Mouse (Mus musculus) hindbrain, postnatal 0 days (tissue): ENCODE data around the gene Actr5. TPM values are rescaled to one million over a fixed set of nuclear protein-coding genes. Genes with fewer than 3 reads are reported as not detected.

Source experiments
- ATAC-seq: fragments of 200-750 bp; cut with Nextera tagmentation; 2 replicates; pipeline ENCODE4 v1.8.0; 2017; ENCODE audit warnings: mild to moderate bottlenecking, moderate TSS enrichment, moderate library complexity
- DNase-seq: peaks from one replicate; pipeline ENCODE4 v3.0.0-alpha.2; 2015; ENCODE audit warnings: low spot score
- H3K27ac ChIP-seq: fragments of 300-500 bp; sonication (generic); 2 replicates; pipeline ENCODE4 v1.5.1; 2014; ENCODE audit warnings: mild to moderate bottlenecking
- H3K27me3 ChIP-seq: fragments of 300-500 bp; sonication (generic); 2 replicates; pipeline ENCODE4 v1.6.1; 2014; ENCODE audit warnings: low read length, mixed read lengths; ENCODE audit not compliant: insufficient read depth
- H3K36me3 ChIP-seq: fragments of 300-500 bp; sonication (generic); 2 replicates; pipeline ENCODE4 v1.6.1; 2014; ENCODE audit warnings: low read length, mixed read lengths; ENCODE audit not compliant: insufficient read depth
- H3K4me1 ChIP-seq: fragments of 300-500 bp; sonication (generic); 2 replicates; pipeline ENCODE4 v1.6.1; 2014; ENCODE audit warnings: antibody characterized with exemption, low read length, mixed read lengths; ENCODE audit not compliant: insufficient read depth
- H3K4me2 ChIP-seq: fragments of 300-500 bp; sonication (generic); 2 replicates; pipeline ENCODE4 v1.6.1; 2014; ENCODE audit warnings: low read depth, mild to moderate bottlenecking, low read length, moderate library complexity, mixed read lengths
- H3K4me3 ChIP-seq: fragments of 300-500 bp; sonication (generic); 2 replicates; pipeline ENCODE4 v1.5.1; 2014; ENCODE audit warnings: low read length
- H3K9ac ChIP-seq: fragments of 300-500 bp; sonication (generic); replicated peaks from 2 replicates; pipeline ENCODE4 v1.6.1; 2014; ENCODE audit warnings: mild to moderate bottlenecking, low read length, moderate library complexity, mixed read lengths
- H3K9me3 ChIP-seq: fragments of 300-500 bp; sonication (generic); 2 replicates; pipeline ENCODE4 v1.6.1; 2016; ENCODE audit warnings: low read length, mixed read lengths
- CTCF ChIP-seq: IDR thresholded peaks from 2 replicates; pipeline ENCODE4 v1.5.1; 2016; ENCODE audit warnings: antibody characterized with exemption, control low read depth, low read depth
- WGBS: fragments of 180-500 bp; shearing (Covaris S2); extraction: QIAGEN DNeasy Blood & Tissue Kit; methylation state at CpG from one replicate; pipeline ENCODE4 v1.1.7; 2014; 5-methylcytosine and 5-hydroxymethylcytosine counted together
- polyA plus RNA-seq: library from polyadenylated mRNA; unstranded; fragments of >200 nt; fragmentation: Nextera tagmentation; extraction: Ambion mirVana; gene quantifications from 2 replicates; pipeline ENCODE4 v1.2.1, GENCODE M21; 2015
- total RNA-seq: library from RNA; depleted of rRNA; stranded (reverse); fragments of >200 nt; gene quantifications from 2 replicates; pipeline ENCODE4 v1.2.3, GENCODE M21; 2014

Actr5 gene
- total and polyA plus RNA-seq, 2 experiments from 2014 or later: 8.0 to 25.4 TPM

DNA sequence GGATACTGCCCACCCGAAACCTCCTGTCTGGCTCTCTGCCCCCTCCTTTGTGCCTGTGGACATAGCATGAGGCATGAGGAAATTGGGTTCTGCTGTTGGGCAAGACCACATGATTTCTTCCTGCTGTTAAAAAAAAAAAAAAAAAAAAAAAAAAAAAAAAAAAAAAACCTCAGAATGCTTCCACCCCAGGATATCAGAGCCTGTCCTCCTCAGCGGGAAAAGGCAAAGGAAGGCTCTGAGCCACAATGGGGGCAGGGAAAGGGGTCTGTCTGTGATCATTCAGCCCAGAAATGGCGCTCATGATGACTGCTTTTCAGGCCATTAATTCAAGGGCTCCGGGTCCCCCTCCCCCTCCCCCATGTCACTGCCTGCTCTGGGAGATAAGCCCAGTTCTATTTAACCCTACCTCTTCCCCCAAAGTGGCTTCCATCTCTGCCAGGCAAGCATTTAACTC lies 18.1 kb upstream of the Actr5 start:
- Histone ChIP-seq H3K27me3 (peaks cover 38% of the 10 kb centered on the region), H3K4me3 (peak overlapping the region; percentile 22), H3K4me1 (no peaks in the 10 kb centered on the region; the same call in 1 of the 2 replicates), H3K9ac (peak overlapping the region; percentile 39; the same call in 1 of the 2 replicates), H3K27ac (peak overlapping the region; percentile 75), H3K36me3 (no peaks in the 10 kb centered on the region), H3K9me3 (no peaks in the 10 kb centered on the region), H3K4me2 (peak overlapping the region; percentile 50)
- ATAC-seq (no peak), DNase-seq (peak; percentile 63)
- TF ChIP-seq CTCF: no peak
- WGBS: 7% methylated on average over 4 of the region's 4 CpGs

DNA sequence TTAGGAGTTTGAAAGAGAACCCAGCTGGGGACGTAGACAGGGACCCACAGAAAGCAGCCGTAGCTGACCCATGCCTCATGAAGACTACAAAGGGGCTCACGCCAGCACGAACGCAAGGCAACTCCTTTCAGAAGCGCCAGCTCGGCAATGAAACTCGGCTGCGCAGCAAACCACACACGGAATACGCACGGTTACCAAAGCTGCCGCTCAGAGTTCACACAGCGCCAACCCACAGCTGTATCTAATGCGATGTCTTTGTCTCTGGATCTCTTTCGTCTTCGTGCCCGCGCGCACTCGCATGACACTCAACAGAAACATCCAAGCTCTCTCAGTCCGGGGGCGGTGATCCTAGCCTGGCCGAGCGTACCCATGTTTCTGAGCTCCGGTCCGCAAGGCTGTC lies 15.0 kb upstream of the Actr5 start:
- H3K27me3 ChIP-seq: peaks cover 54% of the 10 kb centered on the region
- H3K36me3 ChIP-seq: no peaks in the 10 kb centered on the region
- no peaks in the 10 kb centered on the region for H3K9me3 ChIP-seq
- no peaks in the 10 kb centered on the region for H3K4me1 ChIP-seq
- WGBS: under 1% methylated on average over 27 of the region's 27 CpGs
- peak overlapping the region; percentile 40 for H3K4me3 ChIP-seq
- no peak for TF ChIP-seq CTCF
- ATAC-seq (no peak), DNase-seq (peak; percentile 48)
- H3K27ac ChIP-seq: peak overlapping the region; percentile 77
- H3K9ac ChIP-seq: peak overlapping the region; percentile 57
- peak overlapping the region; percentile 50 for H3K4me2 ChIP-seq

DNA sequence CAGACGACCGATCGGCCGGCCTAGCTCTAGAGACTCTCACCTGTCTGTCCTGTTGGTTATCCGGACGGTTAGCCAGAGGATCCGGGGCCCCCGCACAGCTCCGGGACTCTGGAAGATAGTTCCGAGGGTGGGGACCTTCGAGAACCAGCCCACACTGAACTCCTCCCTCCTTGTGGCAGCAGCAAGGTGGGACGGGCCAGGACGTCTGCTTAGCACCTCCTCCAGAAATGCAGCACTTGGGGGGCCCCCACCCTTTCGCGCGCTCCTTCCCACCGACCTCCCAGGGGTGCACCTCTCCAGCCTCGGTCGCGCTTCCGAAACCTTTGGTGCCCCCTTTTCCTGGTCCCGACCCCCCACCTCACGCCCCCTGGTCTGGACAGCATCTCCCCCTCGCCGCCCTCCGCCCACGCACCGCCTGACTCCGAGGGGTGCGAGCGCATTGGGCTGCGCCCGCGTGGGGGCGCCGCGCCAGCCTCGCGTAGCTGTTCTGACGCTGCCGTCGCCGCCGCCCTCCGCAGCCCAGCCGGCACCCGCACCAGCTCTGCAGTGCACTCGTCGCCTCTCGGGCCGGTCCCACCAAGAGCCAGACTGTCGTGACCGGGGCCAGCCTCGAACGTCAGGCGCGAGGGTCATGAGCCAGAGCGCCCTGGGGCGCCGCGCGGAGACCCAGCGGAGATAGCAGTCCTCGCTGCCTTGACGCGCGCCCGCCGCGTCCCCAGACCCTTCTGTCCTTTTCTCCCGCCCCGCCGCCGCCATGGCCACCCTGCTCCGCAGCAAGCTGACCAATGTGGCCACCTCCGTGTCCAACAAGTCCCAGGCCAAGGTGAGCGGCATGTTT lies 14.0 kb upstream of the Actr5 start, which contains the start of gene Slc32a1:
Gene Slc32a1, plus strand, starts transcription at position 280 of the 838 bp plus-strand sequence.
- WGBS: under 1% methylated on average over 69 of the region's 77 CpGs
- Histone ChIP-seq H3K36me3 (no peaks in the 10 kb centered on the region), H3K9ac (peak within 1 kb of the TSS; percentile 57), H3K27ac (peak within 1 kb of the TSS; percentile 77), H3K27me3 (peaks cover 61% of the 10 kb centered on the region), H3K4me3 (peak within 1 kb of the TSS; percentile 40), H3K4me2 (peak within 1 kb of the TSS; percentile 51), H3K9me3 (no peaks in the 10 kb centered on the region), H3K4me1 (no peaks in the 10 kb centered on the region)
- DNase-seq (peak; percentile 71), ATAC-seq (peak; percentile 33; the same call in 1 of the 2 replicates)
- no peak; the same call in 1 of the 2 replicates for TF ChIP-seq CTCF

DNA sequence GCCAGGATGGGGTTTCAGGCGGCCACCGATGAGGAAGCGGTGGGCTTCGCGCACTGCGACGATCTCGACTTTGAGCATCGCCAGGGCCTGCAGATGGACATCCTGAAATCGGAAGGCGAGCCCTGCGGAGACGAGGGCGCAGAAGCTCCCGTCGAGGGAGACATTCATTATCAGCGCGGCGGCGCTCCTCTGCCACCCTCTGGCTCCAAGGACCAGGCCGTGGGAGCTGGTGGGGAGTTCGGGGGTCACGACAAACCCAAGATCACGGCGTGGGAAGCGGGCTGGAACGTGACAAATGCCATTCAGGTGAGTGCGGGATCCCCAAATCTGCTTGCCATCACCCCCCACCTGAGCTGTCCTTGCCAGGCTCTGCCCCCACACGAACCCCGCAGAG lies 13.4 kb upstream of the Actr5 start:
- TF ChIP-seq CTCF: no peak
- DNase-seq: no peak
- peak overlapping the region; percentile 57 for H3K9ac ChIP-seq
- H3K36me3 ChIP-seq: no peaks in the 10 kb centered on the region
- H3K4me3 ChIP-seq: peak overlapping the region; percentile 40
- H3K4me1 ChIP-seq: no peaks in the 10 kb centered on the region
- no peaks in the 10 kb centered on the region for H3K9me3 ChIP-seq
- no peak for ATAC-seq
- WGBS: under 1% methylated on average over 30 of the region's 30 CpGs
- H3K4me2 ChIP-seq: peak overlapping the region; percentile 51
- H3K27me3 ChIP-seq: peaks cover 61% of the 10 kb centered on the region
- peak overlapping the region; percentile 77 for H3K27ac ChIP-seq

DNA sequence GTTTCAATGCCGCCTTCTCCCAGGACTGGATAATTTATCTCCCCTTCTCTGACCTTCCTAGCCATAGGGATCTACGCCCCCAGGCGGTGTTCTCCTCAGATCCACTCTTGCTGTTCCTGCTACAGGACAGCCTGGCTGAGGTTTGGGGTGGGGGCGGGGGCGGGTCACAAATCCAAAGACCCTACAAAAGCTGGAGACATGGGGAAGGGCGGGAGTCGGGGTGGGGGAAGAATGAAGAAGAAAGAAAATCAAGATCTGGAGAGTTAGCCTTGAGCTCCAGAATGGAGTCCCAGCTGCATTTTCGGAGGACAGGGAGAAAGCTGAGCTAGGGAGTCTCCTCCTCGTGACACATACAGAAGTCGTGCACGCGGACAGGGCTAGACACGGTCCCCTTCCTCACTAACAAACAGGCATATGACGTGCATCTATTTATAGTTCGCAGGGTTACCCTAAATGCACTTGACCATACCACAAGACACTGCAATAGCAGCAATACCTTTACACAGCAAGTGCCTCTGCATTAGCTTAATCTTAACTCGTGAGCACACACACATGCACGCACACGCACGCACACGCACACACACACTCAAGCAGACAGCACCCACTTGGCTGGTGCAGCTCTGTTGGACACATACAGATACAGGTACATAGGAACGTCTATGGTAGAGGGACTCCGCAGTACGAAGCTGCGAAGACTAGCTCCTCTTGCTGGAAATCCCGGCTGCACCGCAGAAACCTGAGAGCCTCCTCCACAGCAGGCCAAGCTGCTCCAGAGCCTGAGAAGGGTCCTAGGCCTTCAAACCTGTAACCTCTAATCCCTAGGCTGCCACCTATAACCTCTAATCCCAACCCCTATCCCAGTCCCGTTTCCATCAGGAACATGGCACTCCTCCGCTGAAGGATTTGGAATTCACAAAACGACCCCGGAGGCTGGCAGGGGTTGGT lies 12.7 kb upstream of the Actr5 start:
- no peaks in the 10 kb centered on the region for H3K9me3 ChIP-seq
- no peaks in the 10 kb centered on the region for H3K36me3 ChIP-seq
- peak overlapping the region; percentile 57 for H3K9ac ChIP-seq
- peak overlapping the region; percentile 51 for H3K4me2 ChIP-seq
- H3K27me3 ChIP-seq: peaks cover 57% of the 10 kb centered on the region
- peak overlapping the region; percentile 77; the same call in 1 of the 2 replicates for H3K27ac ChIP-seq
- no peaks in the 10 kb centered on the region for H3K4me1 ChIP-seq
- no peak for TF ChIP-seq CTCF
- ATAC-seq (no peak), DNase-seq (peak; percentile 34)
- WGBS: 3% methylated on average over 30 of the region's 30 CpGs
- H3K4me3 ChIP-seq: peak overlapping the region; percentile 40

DNA sequence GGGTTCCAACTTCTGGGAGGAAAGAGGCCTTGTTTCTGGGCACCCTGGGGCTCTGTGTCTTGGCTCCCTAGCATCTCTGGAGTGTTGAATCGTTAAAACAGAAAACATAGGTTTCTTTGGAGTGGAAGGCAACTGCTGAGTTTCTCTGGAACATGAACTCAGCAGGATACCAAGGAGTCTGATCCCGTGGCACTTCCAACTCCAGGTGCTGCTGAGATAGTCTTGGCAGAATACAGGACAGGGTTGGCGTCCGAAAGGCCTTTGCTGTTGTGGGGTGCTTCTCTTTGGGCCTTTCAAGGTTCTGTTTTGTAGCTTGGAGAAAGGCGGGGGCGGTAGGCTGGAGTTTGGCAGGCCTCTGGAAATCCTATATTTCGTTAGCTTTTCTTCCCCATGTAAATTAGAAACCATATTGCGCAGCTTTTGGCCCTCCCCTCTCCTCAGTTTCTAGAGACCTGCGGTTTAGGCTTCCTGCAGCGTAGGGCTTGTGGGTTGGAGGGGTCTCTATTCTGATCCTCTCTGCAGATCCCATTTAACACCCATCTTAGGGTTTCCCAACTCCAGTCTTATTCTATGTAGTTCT lies 11.9 kb upstream of the Actr5 start:
- Histone ChIP-seq H3K36me3 (no peaks in the 10 kb centered on the region), H3K4me1 (no peaks in the 10 kb centered on the region), H3K27ac (peak overlapping the region; percentile 77; the same call in 1 of the 2 replicates), H3K27me3 (peaks cover 58% of the 10 kb centered on the region), H3K9ac (peak overlapping the region; percentile 57), H3K4me2 (peak overlapping the region; percentile 51), H3K9me3 (no peaks in the 10 kb centered on the region), H3K4me3 (peak overlapping the region; percentile 40)
- no peak for ATAC-seq
- 5% methylated on average over 10 of the region's 10 CpGs for WGBS
- TF ChIP-seq CTCF: no peak
- peak; percentile 15 for DNase-seq
